Mouse (Mus musculus): ENCODE data around the gene Tmem208. TPM values are rescaled to one million over a fixed set of nuclear protein-coding genes. Genes with fewer than 3 reads are reported as not detected.

The Tmem208 gene
- polyA plus RNA-seq, 1 experiment from 2014 or later = 128 TPM

GRCm38 (mm10) chr8:105341399-105341798, 15.2 kb downstream of the Tmem208 start:
- Histone ChIP-seq H3K9ac (replicated peaks; ENCODE audit: low read depth, low read length) (no peak overlapping the region), H3K4me2 (replicated peaks; ENCODE audit: low read depth, low read length) (no peak overlapping the region), H3K36me3 (ENCODE audit: control insufficient read depth, insufficient read depth, low read length) (peaks cover 17% of the 10 kb centered on the region), H3K27me3 (ENCODE audit: control insufficient read depth, insufficient read depth, low read length) (no peaks in the 10 kb centered on the region), H3K9me3 (ENCODE audit: control insufficient read depth, low read depth, low read length) (no peaks in the 10 kb centered on the region), H3K27ac (ENCODE audit: low read length) (peak overlapping the region; percentile 61; the same call in 1 of the 2 replicates), H3K4me1 (ENCODE audit: control insufficient read depth, insufficient read depth, low read length) (peaks cover 28% of the 10 kb centered on the region), H3K4me3 (ENCODE audit: low read depth, low read length) (no peak overlapping the region)
- WGBS = 23% methylated on average over 8 of the region's 8 CpGs
- peak; percentile 33; the same call in 1 of the 2 replicates for ATAC-seq (ENCODE audit: insufficient number of reproducible peaks, insufficient read depth, low FRiP score, low read depth)

DNA sequence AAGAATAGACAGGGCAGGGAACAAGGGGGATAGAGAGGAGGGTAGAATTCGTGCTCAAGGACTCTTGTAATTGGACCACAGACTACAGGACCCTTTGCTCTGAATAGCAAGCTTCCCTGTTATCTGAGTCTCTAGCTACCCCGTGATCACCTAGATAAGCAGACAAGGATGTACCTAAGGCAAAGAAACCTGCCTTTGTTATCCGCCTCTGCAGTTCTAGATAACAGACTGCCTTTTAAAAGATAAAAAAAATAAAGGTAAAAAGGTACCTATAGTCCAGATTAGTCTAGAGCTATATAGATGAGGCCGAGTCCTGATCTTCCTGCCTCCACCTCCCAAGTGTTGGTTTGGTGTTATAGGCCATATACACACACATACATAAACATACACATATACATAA, 16.6 kb downstream of the Tmem208 start:
- no peak overlapping the region for H3K9ac ChIP-seq (replicated peaks; ENCODE audit: low read depth, low read length)
- no peak overlapping the region for H3K4me2 ChIP-seq (replicated peaks; ENCODE audit: low read depth, low read length)
- H3K9me3 ChIP-seq (ENCODE audit: control insufficient read depth, low read depth, low read length) = no peaks in the 10 kb centered on the region
- H3K4me3 ChIP-seq (ENCODE audit: low read depth, low read length) = no peak overlapping the region
- H3K27me3 ChIP-seq (ENCODE audit: control insufficient read depth, insufficient read depth, low read length) = no peaks in the 10 kb centered on the region
- peaks cover 28% of the 10 kb centered on the region for H3K4me1 ChIP-seq (ENCODE audit: control insufficient read depth, insufficient read depth, low read length)
- no peak for ATAC-seq (ENCODE audit: insufficient number of reproducible peaks, insufficient read depth, low FRiP score, low read depth)
- peaks cover 4% of the 10 kb centered on the region; the same call in 1 of the 2 replicates for H3K36me3 ChIP-seq (ENCODE audit: control insufficient read depth, insufficient read depth, low read length)
- WGBS = 68% methylated on average over 4 of the region's 4 CpGs
- H3K27ac ChIP-seq (ENCODE audit: low read length) = no peak overlapping the region; the same call in 1 of the 2 replicates

- Histone ChIP-seq H3K4me2 (replicated peaks; ENCODE audit: low read depth, low read length) (no peak overlapping the region), H3K4me3 (ENCODE audit: low read depth, low read length) (no peak overlapping the region)
- ATAC-seq (ENCODE audit: insufficient number of reproducible peaks, insufficient read depth, low FRiP score, low read depth) = no peak
These were observed 17.8 kb downstream of the Tmem208 start for GRCm38 (mm10) chr8:105343791-105344574.

GRCm38 (mm10) chr8:105345061-105345975, 19.2 kb downstream of the Tmem208 start:
- Histone ChIP-seq H3K36me3 (ENCODE audit: control insufficient read depth, insufficient read depth, low read length) (no peaks in the 10 kb centered on the region), H3K4me3 (ENCODE audit: low read depth, low read length) (no peak overlapping the region), H3K9ac (replicated peaks; ENCODE audit: low read depth, low read length) (no peak overlapping the region), H3K4me2 (replicated peaks; ENCODE audit: low read depth, low read length) (peak overlapping the region; percentile 95; the same call in 1 of the 2 replicates), H3K27me3 (ENCODE audit: control insufficient read depth, insufficient read depth, low read length) (no peaks in the 10 kb centered on the region), H3K27ac (ENCODE audit: low read length) (peak overlapping the region; percentile 89; the same call in 1 of the 2 replicates), H3K9me3 (ENCODE audit: control insufficient read depth, low read depth, low read length) (no peaks in the 10 kb centered on the region), H3K4me1 (ENCODE audit: control insufficient read depth, insufficient read depth, low read length) (peaks cover 33% of the 10 kb centered on the region)
- no peak for ATAC-seq (ENCODE audit: insufficient number of reproducible peaks, insufficient read depth, low FRiP score, low read depth)
- 31% methylated on average over 7 of the region's 7 CpGs for WGBS

More at GRCm38 (mm10) chr8:105343791-105344574, 17.8 kb downstream of the Tmem208 start:
- WGBS = 40% methylated on average over 8 of the region's 8 CpGs
- Histone ChIP-seq H3K27ac (ENCODE audit: low read length) (peak overlapping the region; percentile 22; the same call in 1 of the 2 replicates), H3K9ac (replicated peaks; ENCODE audit: low read depth, low read length) (no peak overlapping the region), H3K4me1 (ENCODE audit: control insufficient read depth, insufficient read depth, low read length) (peaks cover 28% of the 10 kb centered on the region), H3K9me3 (ENCODE audit: control insufficient read depth, low read depth, low read length) (no peaks in the 10 kb centered on the region), H3K27me3 (ENCODE audit: control insufficient read depth, insufficient read depth, low read length) (no peaks in the 10 kb centered on the region), H3K36me3 (ENCODE audit: control insufficient read depth, insufficient read depth, low read length) (no peaks in the 10 kb centered on the region)

DNA sequence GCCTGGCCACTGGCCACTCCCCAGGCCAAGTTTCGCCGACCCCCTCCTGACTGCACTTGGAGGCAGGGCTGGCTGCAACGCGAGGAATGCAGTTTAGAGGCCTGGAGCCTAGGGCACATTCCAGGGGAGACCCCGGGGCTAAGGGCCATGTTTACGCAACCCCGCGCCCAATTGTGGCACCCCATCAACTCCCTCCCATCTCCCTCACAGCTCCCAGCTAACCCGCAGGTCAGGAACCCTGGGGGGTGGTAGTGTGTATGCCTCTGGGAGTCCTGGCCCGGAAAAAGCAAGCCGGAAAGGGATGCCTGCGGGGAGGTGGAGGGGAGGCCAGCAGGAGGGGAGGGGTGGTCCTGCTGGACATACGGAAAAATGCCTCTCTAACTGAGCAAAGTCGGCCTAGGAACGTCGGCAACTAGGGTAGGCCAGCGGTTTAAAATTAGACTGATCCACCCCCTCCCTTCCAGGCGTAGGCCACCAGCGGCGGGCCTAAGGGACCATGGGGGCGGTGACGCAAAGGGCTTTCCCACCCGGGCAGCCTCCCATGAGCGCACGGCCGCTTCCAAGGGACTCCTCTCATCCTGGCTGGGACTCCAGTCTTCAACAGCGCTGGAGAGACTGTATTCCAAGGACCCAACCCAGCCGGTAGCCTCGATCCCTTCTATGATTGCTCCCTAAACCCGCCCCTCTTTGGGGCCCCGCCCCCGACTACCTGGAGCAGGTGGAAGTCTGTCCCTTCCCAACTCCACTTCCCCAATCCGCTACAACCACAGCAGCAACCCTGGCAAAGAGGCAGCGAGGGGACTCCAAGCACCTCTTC, 20.7 kb downstream of the Tmem208 start:
- peak overlapping the region; percentile 60 for H3K9ac ChIP-seq (replicated peaks; ENCODE audit: low read depth, low read length)
- no peaks in the 10 kb centered on the region for H3K36me3 ChIP-seq (ENCODE audit: control insufficient read depth, insufficient read depth, low read length)
- ATAC-seq (ENCODE audit: insufficient number of reproducible peaks, insufficient read depth, low FRiP score, low read depth) = peak; percentile 34
- no peaks in the 10 kb centered on the region for H3K9me3 ChIP-seq (ENCODE audit: control insufficient read depth, low read depth, low read length)
- peak overlapping the region; percentile 89 for H3K27ac ChIP-seq (ENCODE audit: low read length)
- no peaks in the 10 kb centered on the region for H3K27me3 ChIP-seq (ENCODE audit: control insufficient read depth, insufficient read depth, low read length)
- peaks cover 30% of the 10 kb centered on the region for H3K4me1 ChIP-seq (ENCODE audit: control insufficient read depth, insufficient read depth, low read length)
- H3K4me2 ChIP-seq (replicated peaks; ENCODE audit: low read depth, low read length) = peak overlapping the region; percentile 95
- peak overlapping the region; percentile 80 for H3K4me3 ChIP-seq (ENCODE audit: low read depth, low read length)
- under 1% methylated on average over 31 of the region's 34 CpGs for WGBS

- Histone ChIP-seq H3K36me3 (ENCODE audit: control insufficient read depth, insufficient read depth, low read length) (no peaks in the 10 kb centered on the region), H3K4me3 (ENCODE audit: low read depth, low read length) (peak within 1 kb of the TSS; percentile 80), H3K9ac (replicated peaks; ENCODE audit: low read depth, low read length) (peak within 1 kb of the TSS; percentile 67), H3K27ac (ENCODE audit: low read length) (peak within 1 kb of the TSS; percentile 89), H3K27me3 (ENCODE audit: control insufficient read depth, insufficient read depth, low read length) (no peaks in the 10 kb centered on the region), H3K4me1 (ENCODE audit: control insufficient read depth, insufficient read depth, low read length) (peaks cover 28% of the 10 kb centered on the region), H3K4me2 (replicated peaks; ENCODE audit: low read depth, low read length) (peak within 1 kb of the TSS; percentile 95), H3K9me3 (ENCODE audit: control insufficient read depth, low read depth, low read length) (no peaks in the 10 kb centered on the region)
- WGBS = under 1% methylated on average over 53 of the region's 53 CpGs
- peak; percentile 91 for ATAC-seq (ENCODE audit: insufficient number of reproducible peaks, insufficient read depth, low FRiP score, low read depth)
These were observed 21.5 kb downstream of the Tmem208 start, which contains the start of gene Fhod1 for GRCm38 (mm10) chr8:105347428-105348221. Fhod1 (minus strand) TSS chr8:105347953.

GRCm38 (mm10) chr8:105348450-105349095, 22.4 kb downstream of the Tmem208 start, which contains the start of gene Slc9a5:
Slc9a5 (plus strand) TSS chr8:105348843.
- no peaks in the 10 kb centered on the region for H3K27me3 ChIP-seq (ENCODE audit: control insufficient read depth, insufficient read depth, low read length)
- WGBS = under 1% methylated on average over 34 of the region's 34 CpGs
- H3K4me1 ChIP-seq (ENCODE audit: control insufficient read depth, insufficient read depth, low read length) = peaks cover 20% of the 10 kb centered on the region
- peak within 1 kb of the TSS; percentile 89 for H3K27ac ChIP-seq (ENCODE audit: low read length)
- H3K9ac ChIP-seq (replicated peaks; ENCODE audit: low read depth, low read length) = peak within 1 kb of the TSS; percentile 67
- H3K9me3 ChIP-seq (ENCODE audit: control insufficient read depth, low read depth, low read length) = no peaks in the 10 kb centered on the region
- H3K4me3 ChIP-seq (ENCODE audit: low read depth, low read length) = peak within 1 kb of the TSS; percentile 80
- peak within 1 kb of the TSS; percentile 95 for H3K4me2 ChIP-seq (replicated peaks; ENCODE audit: low read depth, low read length)
- no peak for ATAC-seq (ENCODE audit: insufficient number of reproducible peaks, insufficient read depth, low FRiP score, low read depth)
- no peaks in the 10 kb centered on the region for H3K36me3 ChIP-seq (ENCODE audit: control insufficient read depth, insufficient read depth, low read length)
